Mouse (Mus musculus) thymus, adult 2 months (tissue): ENCODE data around the gene Plcb1.

Experiments used
- CTCF ChIP-seq: fragments of 200-500 bp; IDR thresholded peaks from 2 replicates; pipeline ENCODE4 v1.5.1; 2012; ENCODE audit warnings: mild to moderate bottlenecking, control low read depth, low read length, moderate library complexity, borderline replicate concordance; ENCODE audit not compliant: control insufficient read depth, poor library complexity, insufficient read depth; ENCODE audit errors: extremely low read depth
- POLR2A ChIP-seq: fragments of 200-500 bp; IDR thresholded peaks from 2 replicates; pipeline ENCODE4 v1.6.1; 2012; ENCODE audit warnings: mild to moderate bottlenecking, low read length, control low read depth, moderate library complexity; ENCODE audit not compliant: control insufficient read depth, poor library complexity, insufficient read depth; ENCODE audit errors: extremely low read depth

- no peak for TF ChIP-seq CTCF
- TF ChIP-seq POLR2A: no peak
Observed at GRCm38 (mm10) chr2:134927072-134927471, 141.2 kb downstream of the Plcb1 start.
